Mouse (Mus musculus) lung, adult 2 months (tissue): Measurements from ENCODE around the gene Kidins220.

Experiments
- CTCF ChIP-seq: fragments of 200-500 bp; IDR thresholded peaks from 2 replicates; pipeline ENCODE4 v1.5.1; 2011; ENCODE audit warnings: mild to moderate bottlenecking, low read length, control low read depth; ENCODE audit not compliant: insufficient read depth
- POLR2A ChIP-seq: fragments of 200-500 bp; IDR thresholded peaks from 2 replicates; pipeline ENCODE4 v1.6.1; 2011; ENCODE audit warnings: low read depth, mild to moderate bottlenecking, control low read depth, low read length, borderline replicate concordance; ENCODE audit errors: extremely low read depth

- no peak for TF ChIP-seq CTCF
- no peak for TF ChIP-seq POLR2A
Measured at GRCm38 (mm10) chr12:24963393-24964022, 11.2 kb upstream of the Kidins220 start.
